Mouse (Mus musculus): ENCODE results near the gene Ppil6. TPM values are rescaled to one million over a fixed set of nuclear protein-coding genes. Genes with fewer than 3 reads are reported as not detected.

Gene Ppil6
- polyA plus RNA-seq, 1 experiment: 0.15 TPM

DNA sequence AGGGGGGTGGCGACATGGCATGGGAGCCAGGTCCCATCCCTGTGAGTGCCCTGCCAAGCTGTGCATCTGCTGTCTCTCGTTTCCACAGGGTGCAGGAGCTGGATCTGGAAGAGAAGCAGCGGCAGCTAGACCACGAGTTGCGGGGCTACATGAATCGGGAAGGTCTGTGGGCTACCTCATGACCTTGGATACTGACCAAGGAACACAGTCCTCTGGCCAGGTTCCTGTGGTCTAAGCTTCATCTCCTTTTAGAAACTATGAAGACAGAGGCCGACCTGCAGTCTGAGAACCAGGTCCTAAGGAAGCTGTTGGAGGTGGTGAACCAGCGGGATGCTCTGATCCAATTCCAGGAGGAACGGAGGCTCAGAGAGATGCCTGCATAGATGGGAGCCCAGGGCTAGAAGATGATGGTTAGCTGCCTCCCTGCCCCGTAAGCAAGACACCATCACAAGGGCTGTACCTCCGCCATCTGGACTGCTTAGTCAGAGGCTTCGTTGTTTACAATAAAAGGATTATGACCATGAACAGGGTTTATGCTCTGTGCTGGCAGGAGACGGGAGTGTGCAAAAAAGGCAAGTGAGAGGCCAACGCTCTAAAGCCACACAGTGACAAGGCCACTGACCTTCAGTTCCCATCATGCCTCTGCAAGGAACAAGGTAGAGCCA, 3.6 kb upstream of the Ppil6 start:
- no peak overlapping the region for H3K27ac ChIP-seq (ENCODE audit: control insufficient read depth, insufficient read depth, low read length)
- peaks cover 61% of the 10 kb centered on the region for H3K36me3 ChIP-seq (ENCODE audit: control insufficient read depth, insufficient read depth, low read length)
- H3K27me3 ChIP-seq (ENCODE audit: control insufficient read depth, insufficient read depth, low read length): no peaks in the 10 kb centered on the region
- WGBS: 96% methylated on average over 14 of the region's 14 CpGs
- H3K4me1 ChIP-seq (replicated peaks; ENCODE audit: control insufficient read depth, insufficient read depth, low read length): peaks cover 24% of the 10 kb centered on the region
- no peak overlapping the region for H3K4me3 ChIP-seq (ENCODE audit: control insufficient read depth, insufficient read depth, low read length)
- no peak for DNase-seq
- TF ChIP-seq CTCF (IDR thresholded peaks at IDR 0.05; ENCODE audit: borderline replicate concordance, control insufficient read depth, extremely low read depth, insufficient read depth, low read length, poor library complexity): no peak
- no peak for TF ChIP-seq POLR2A (IDR thresholded peaks at IDR 0.05; ENCODE audit: control insufficient read depth, extremely low read depth, insufficient read depth, low read length, poor library complexity)

DNA sequence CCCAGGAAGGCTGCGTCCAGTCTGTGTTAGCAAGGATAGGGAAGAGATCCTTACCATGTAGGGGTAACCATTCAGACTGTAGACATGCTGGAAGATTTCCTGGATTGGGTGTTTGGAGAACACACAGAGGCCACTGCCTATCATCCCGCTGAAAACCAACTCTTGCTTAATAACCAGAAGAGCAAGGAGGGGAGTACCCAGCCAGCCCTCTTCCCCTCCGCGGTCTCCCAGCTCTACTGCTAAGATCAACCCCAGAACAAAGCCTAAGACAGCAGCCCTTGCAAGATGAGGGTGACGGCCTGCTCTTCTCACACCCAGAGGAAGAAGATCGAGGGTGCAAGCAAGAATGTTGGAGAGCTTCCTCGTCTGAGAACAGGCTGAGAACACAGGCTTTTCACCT, 1.4 kb upstream of the Ppil6 start:
- H3K27me3 ChIP-seq (ENCODE audit: control insufficient read depth, insufficient read depth, low read length): no peaks in the 10 kb centered on the region
- 30% methylated on average over 7 of the region's 7 CpGs for WGBS
- peaks cover 40% of the 10 kb centered on the region for H3K36me3 ChIP-seq (ENCODE audit: control insufficient read depth, insufficient read depth, low read length)
- H3K27ac ChIP-seq (ENCODE audit: control insufficient read depth, insufficient read depth, low read length): no peak overlapping the region; the same call in 1 of the 2 replicates
- H3K4me1 ChIP-seq (replicated peaks; ENCODE audit: control insufficient read depth, insufficient read depth, low read length): peaks cover 24% of the 10 kb centered on the region
- DNase-seq: no peak
- peak overlapping the region; percentile 84 for H3K4me3 ChIP-seq (ENCODE audit: control insufficient read depth, insufficient read depth, low read length)
- TF ChIP-seq POLR2A (IDR thresholded peaks at IDR 0.05; ENCODE audit: control insufficient read depth, extremely low read depth, insufficient read depth, low read length, poor library complexity) (no peak), CTCF (IDR thresholded peaks at IDR 0.05; ENCODE audit: borderline replicate concordance, control insufficient read depth, extremely low read depth, insufficient read depth, low read length, poor library complexity) (no peak)

GRCm38 (mm10) chr10:41489294-41489693, 945 bp upstream of the Ppil6 start:
- H3K27ac ChIP-seq (ENCODE audit: control insufficient read depth, insufficient read depth, low read length): no peak overlapping the region; the same call in 1 of the 2 replicates
- DNase-seq: no peak
- no peaks in the 10 kb centered on the region for H3K27me3 ChIP-seq (ENCODE audit: control insufficient read depth, insufficient read depth, low read length)
- TF ChIP-seq POLR2A (IDR thresholded peaks at IDR 0.05; ENCODE audit: control insufficient read depth, extremely low read depth, insufficient read depth, low read length, poor library complexity): no peak
- TF ChIP-seq CTCF (IDR thresholded peaks at IDR 0.05; ENCODE audit: borderline replicate concordance, control insufficient read depth, extremely low read depth, insufficient read depth, low read length, poor library complexity): no peak
- H3K4me1 ChIP-seq (replicated peaks; ENCODE audit: control insufficient read depth, insufficient read depth, low read length): peaks cover 24% of the 10 kb centered on the region
- 70% methylated on average over 8 of the region's 8 CpGs for WGBS
- H3K4me3 ChIP-seq (ENCODE audit: control insufficient read depth, insufficient read depth, low read length): peak overlapping the region; percentile 84
- peaks cover 36% of the 10 kb centered on the region for H3K36me3 ChIP-seq (ENCODE audit: control insufficient read depth, insufficient read depth, low read length)

- 0 out of 2 replicates have a peak, but pooled peaks have one; percentile 3 for TF ChIP-seq POLR2A (IDR thresholded peaks at IDR 0.05; ENCODE audit: control insufficient read depth, extremely low read depth, insufficient read depth, low read length, poor library complexity)
- no peak for TF ChIP-seq CTCF (IDR thresholded peaks at IDR 0.05; ENCODE audit: borderline replicate concordance, control insufficient read depth, extremely low read depth, insufficient read depth, low read length, poor library complexity)
- H3K4me1 ChIP-seq (replicated peaks; ENCODE audit: control insufficient read depth, insufficient read depth, low read length): peaks cover 24% of the 10 kb centered on the region
- DNase-seq: no peak
- no peak overlapping the region for H3K27ac ChIP-seq (ENCODE audit: control insufficient read depth, insufficient read depth, low read length)
- no peaks in the 10 kb centered on the region for H3K27me3 ChIP-seq (ENCODE audit: control insufficient read depth, insufficient read depth, low read length)
- under 1% methylated on average over 29 of the region's 29 CpGs for WGBS
- peaks cover 24% of the 10 kb centered on the region for H3K36me3 ChIP-seq (ENCODE audit: control insufficient read depth, insufficient read depth, low read length)
- peak overlapping the region; percentile 84 for H3K4me3 ChIP-seq (ENCODE audit: control insufficient read depth, insufficient read depth, low read length)
Observed at GRCm38 (mm10) chr10:41490518-41490873, 257 bp downstream of the Ppil6 start.

- Histone ChIP-seq H3K36me3 (ENCODE audit: control insufficient read depth, insufficient read depth, low read length) (peaks cover 18% of the 10 kb centered on the region), H3K4me1 (replicated peaks; ENCODE audit: control insufficient read depth, insufficient read depth, low read length) (peaks cover 24% of the 10 kb centered on the region), H3K27me3 (ENCODE audit: control insufficient read depth, insufficient read depth, low read length) (no peaks in the 10 kb centered on the region), H3K4me3 (ENCODE audit: control insufficient read depth, insufficient read depth, low read length) (no peak overlapping the region), H3K27ac (ENCODE audit: control insufficient read depth, insufficient read depth, low read length) (no peak overlapping the region)
- WGBS: 26% methylated on average over 4 of the region's 4 CpGs
- TF ChIP-seq POLR2A (IDR thresholded peaks at IDR 0.05; ENCODE audit: control insufficient read depth, extremely low read depth, insufficient read depth, low read length, poor library complexity): no peak
- no peak for TF ChIP-seq CTCF (IDR thresholded peaks at IDR 0.05; ENCODE audit: borderline replicate concordance, control insufficient read depth, extremely low read depth, insufficient read depth, low read length, poor library complexity)
- DNase-seq: no peak
Observed at GRCm38 (mm10) chr10:41491111-41491510, 872 bp downstream of the Ppil6 start.

GRCm38 (mm10) chr10:41500941-41501340, 10.7 kb downstream of the Ppil6 start:
- Histone ChIP-seq H3K27me3 (ENCODE audit: control insufficient read depth, insufficient read depth, low read length) (no peaks in the 10 kb centered on the region), H3K4me3 (ENCODE audit: control insufficient read depth, insufficient read depth, low read length) (no peak overlapping the region), H3K27ac (ENCODE audit: control insufficient read depth, insufficient read depth, low read length) (no peak overlapping the region), H3K4me1 (replicated peaks; ENCODE audit: control insufficient read depth, insufficient read depth, low read length) (no peaks in the 10 kb centered on the region), H3K36me3 (ENCODE audit: control insufficient read depth, insufficient read depth, low read length) (no peaks in the 10 kb centered on the region)
- WGBS: 86% methylated on average over 4 of the region's 4 CpGs
- no peak for TF ChIP-seq POLR2A (IDR thresholded peaks at IDR 0.05; ENCODE audit: control insufficient read depth, extremely low read depth, insufficient read depth, low read length, poor library complexity)
- no peak for TF ChIP-seq CTCF (IDR thresholded peaks at IDR 0.05; ENCODE audit: borderline replicate concordance, control insufficient read depth, extremely low read depth, insufficient read depth, low read length, poor library complexity)
- no peak for DNase-seq

All from thymus, adult 2 months (tissue).